Mouse (Mus musculus): ENCODE data around the gene Ano6. TPM values are rescaled to one million over a fixed set of nuclear protein-coding genes. Genes with fewer than 3 reads are reported as not detected.

Gene Ano6
- polyA plus RNA-seq (2014; fragmentation: Nextera tagmentation; extraction: Ambion mirVana): 35.9 and 37.2 TPM in 2 replicates

DNA sequence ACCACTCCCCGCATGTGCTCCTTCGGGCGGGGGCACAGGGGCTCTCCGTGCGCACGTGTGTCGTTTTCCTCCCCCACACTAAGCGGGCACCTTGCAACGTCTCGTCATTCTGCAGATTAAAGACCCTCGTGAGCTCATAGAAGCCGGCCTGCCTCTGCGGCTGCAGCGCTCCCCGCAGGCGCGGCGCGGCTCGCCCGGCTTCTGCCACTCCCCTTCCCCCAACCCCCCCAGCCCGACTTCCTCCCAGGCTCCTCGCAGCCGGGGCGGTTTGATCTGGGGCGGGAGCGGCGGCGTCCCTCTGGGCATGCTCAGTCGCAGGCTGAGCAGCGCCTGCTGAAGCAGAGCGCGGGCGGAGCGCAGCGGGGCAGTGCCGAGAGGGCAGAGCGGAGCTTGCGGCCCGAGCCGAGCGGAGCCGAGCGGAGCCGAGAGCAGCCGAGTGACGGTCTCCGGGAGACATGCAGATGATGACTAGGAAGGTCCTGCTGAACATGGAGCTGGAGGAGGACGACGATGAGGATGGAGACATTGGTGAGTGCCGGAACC, at the start of gene Ano6:
Ano6 (plus strand) TSS at position 315 of the 543 bp plus-strand sequence.
- Histone ChIP-seq H3K27ac (replicated peaks in 1 of 2; ENCODE audit: control insufficient read depth in 1 of 2, insufficient read depth in 1 of 2, low read depth in 2 of 2, low read length in 2 of 2) (peak within 1 kb of the TSS; percentile 72 to 84), H3K4me2 (ENCODE audit: low read length) (peak within 1 kb of the TSS; percentile 72), H3K9me3 (ENCODE audit: control insufficient read depth, low read length) (no peaks in the 10 kb centered on the region), H3K36me3 (ENCODE audit: control insufficient read depth, insufficient read depth, low read length) (0 out of 2 replicates have a peak, but pooled peaks cover 5% of the 10 kb centered on the region), H3K9ac (ENCODE audit: low read length) (peak within 1 kb of the TSS; percentile 90), H3K4me1 (ENCODE audit: control insufficient read depth in 2 of 2, insufficient read depth in 2 of 2, low read length in 2 of 2) (peaks cover 11 to 39% of the 10 kb centered on the region in 2 experiments), H3K4me3 (ENCODE audit: control insufficient read depth in 1 of 2, insufficient read depth in 1 of 2, low read depth in 1 of 2, low read length in 2 of 2) (peak within 1 kb of the TSS; percentile 65 to 77), H3K27me3 (ENCODE audit: control insufficient read depth, insufficient read depth, low read length) (no peaks in the 10 kb centered on the region)
- under 1% methylated on average over 51 of the region's 51 CpGs for WGBS
- peak; percentile 94 for ATAC-seq (ENCODE audit: insufficient number of reproducible peaks, insufficient read depth, low FRiP score, low read depth)

DNA sequence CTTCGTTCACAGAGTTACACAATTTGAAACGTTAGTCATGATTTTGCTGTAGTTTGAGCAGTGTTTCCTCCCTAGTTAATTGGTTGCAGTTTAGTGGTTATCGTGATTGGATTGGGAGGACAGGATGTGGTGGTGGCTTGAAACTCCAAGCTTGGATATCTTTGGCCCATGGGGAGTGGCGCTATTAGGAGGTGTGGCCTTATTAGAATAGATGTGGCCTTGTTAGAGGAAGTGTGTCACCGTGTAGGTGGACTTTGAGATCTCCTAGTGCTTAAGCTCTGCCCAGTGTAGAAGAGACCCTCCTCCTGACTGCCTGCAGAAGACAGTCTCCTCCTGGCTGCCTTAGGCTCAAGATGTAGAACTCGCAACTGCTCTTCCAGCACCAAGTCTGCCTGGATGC, 47.7 kb upstream of the Ano6 start:
- Histone ChIP-seq H3K4me1 (ENCODE audit: control insufficient read depth in 2 of 2, insufficient read depth in 2 of 2, low read length in 2 of 2) (no peaks in the 10 kb centered on the region), H3K4me2 (ENCODE audit: low read length) (no peak overlapping the region), H3K27me3 (ENCODE audit: control insufficient read depth, insufficient read depth, low read length) (no peaks in the 10 kb centered on the region), H3K27ac (replicated peaks in 1 of 2; ENCODE audit: control insufficient read depth in 1 of 2, insufficient read depth in 1 of 2, low read depth in 2 of 2, low read length in 2 of 2) (no peak overlapping the region), H3K9me3 (ENCODE audit: control insufficient read depth, low read length) (no peaks in the 10 kb centered on the region), H3K36me3 (ENCODE audit: control insufficient read depth, insufficient read depth, low read length) (no peaks in the 10 kb centered on the region), H3K4me3 (ENCODE audit: control insufficient read depth in 1 of 2, insufficient read depth in 1 of 2, low read depth in 1 of 2, low read length in 2 of 2) (no peak overlapping the region), H3K9ac (ENCODE audit: low read length) (no peak overlapping the region)
- 80% methylated on average over 6 of the region's 6 CpGs for WGBS
- ATAC-seq (ENCODE audit: insufficient number of reproducible peaks, insufficient read depth, low FRiP score, low read depth): no peak

DNA sequence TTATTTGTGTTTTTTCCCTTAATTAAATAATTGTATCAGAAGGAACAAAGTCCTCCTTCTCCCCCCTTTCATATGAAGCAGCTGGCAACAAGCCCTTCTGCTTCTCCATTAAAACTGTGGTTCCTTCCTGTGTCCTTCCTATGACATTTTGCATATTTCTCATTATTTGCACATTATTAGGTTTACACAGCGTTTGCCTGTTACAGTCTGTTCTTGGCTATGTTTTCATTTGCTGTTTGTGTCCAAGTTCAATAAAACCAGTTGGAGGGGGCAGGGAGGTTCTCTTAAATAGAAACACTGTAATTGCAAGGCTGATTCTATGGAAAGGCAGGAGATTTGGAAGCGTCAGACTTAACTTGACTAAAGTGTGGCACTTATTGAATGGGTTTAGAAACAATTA, 46.8 kb upstream of the Ano6 start:
- Histone ChIP-seq H3K4me1 (ENCODE audit: control insufficient read depth in 2 of 2, insufficient read depth in 2 of 2, low read length in 2 of 2) (no peaks in the 10 kb centered on the region), H3K27ac (replicated peaks in 1 of 2; ENCODE audit: control insufficient read depth in 1 of 2, insufficient read depth in 1 of 2, low read depth in 2 of 2, low read length in 2 of 2) (no peak overlapping the region), H3K4me3 (ENCODE audit: control insufficient read depth in 1 of 2, insufficient read depth in 1 of 2, low read depth in 1 of 2, low read length in 2 of 2) (no peak overlapping the region), H3K9me3 (ENCODE audit: control insufficient read depth, low read length) (no peaks in the 10 kb centered on the region), H3K9ac (ENCODE audit: low read length) (no peak overlapping the region), H3K36me3 (ENCODE audit: control insufficient read depth, insufficient read depth, low read length) (no peaks in the 10 kb centered on the region), H3K27me3 (ENCODE audit: control insufficient read depth, insufficient read depth, low read length) (no peaks in the 10 kb centered on the region), H3K4me2 (ENCODE audit: low read length) (no peak overlapping the region)
- no peak for ATAC-seq (ENCODE audit: insufficient number of reproducible peaks, insufficient read depth, low FRiP score, low read depth)
- 80% methylated on average over 2 of the region's 2 CpGs for WGBS

DNA sequence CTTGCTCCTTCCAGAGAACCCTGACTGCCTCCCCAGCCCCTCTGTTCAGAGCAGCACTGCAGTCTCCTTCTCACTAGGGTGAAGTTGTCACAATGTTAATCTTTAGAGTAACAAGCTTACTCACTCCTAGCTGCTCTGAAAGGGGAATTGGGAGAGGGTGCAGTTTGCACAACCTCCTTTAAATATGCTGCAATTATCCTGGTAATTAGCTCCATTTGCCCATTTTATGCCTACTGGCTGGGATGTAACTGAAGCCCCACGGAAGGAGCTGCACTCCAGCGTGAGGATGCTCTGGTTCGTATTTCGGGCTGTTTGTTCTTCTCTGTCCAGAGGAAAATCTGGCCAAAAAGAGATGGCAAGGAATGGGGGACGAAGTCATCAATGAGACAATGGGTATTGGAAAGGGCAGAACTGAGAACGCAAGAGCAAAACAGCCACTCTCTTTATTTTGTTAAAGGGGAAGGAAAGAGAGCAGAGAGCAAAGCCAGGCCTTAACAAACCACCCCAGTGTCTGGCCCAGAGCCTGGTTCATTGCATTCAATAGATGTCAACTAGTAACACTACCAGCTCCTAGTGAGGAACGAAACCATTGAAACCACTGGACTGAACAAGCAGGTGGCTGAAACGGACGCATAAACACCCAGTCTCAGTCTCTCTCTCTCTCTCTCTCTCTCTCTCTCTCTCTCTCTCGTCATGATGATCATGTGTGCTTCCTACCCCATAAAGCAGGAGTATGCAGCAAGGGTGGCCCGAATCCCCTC, 45.1 kb upstream of the Ano6 start:
- H3K4me3 ChIP-seq (ENCODE audit: control insufficient read depth in 1 of 2, insufficient read depth in 1 of 2, low read depth in 1 of 2, low read length in 2 of 2): no peak overlapping the region
- H3K36me3 ChIP-seq (ENCODE audit: control insufficient read depth, insufficient read depth, low read length): no peaks in the 10 kb centered on the region
- no peak for ATAC-seq (ENCODE audit: insufficient number of reproducible peaks, insufficient read depth, low FRiP score, low read depth)
- H3K9me3 ChIP-seq (ENCODE audit: control insufficient read depth, low read length): no peaks in the 10 kb centered on the region
- no peak overlapping the region for H3K27ac ChIP-seq (replicated peaks in 1 of 2; ENCODE audit: control insufficient read depth in 1 of 2, insufficient read depth in 1 of 2, low read depth in 2 of 2, low read length in 2 of 2)
- WGBS: 76% methylated on average over 11 of the region's 11 CpGs
- no peak overlapping the region for H3K9ac ChIP-seq (ENCODE audit: low read length)
- H3K27me3 ChIP-seq (ENCODE audit: control insufficient read depth, insufficient read depth, low read length): no peaks in the 10 kb centered on the region
- no peak overlapping the region for H3K4me2 ChIP-seq (ENCODE audit: low read length)
- H3K4me1 ChIP-seq (ENCODE audit: control insufficient read depth in 2 of 2, insufficient read depth in 2 of 2, low read length in 2 of 2): no peaks in the 10 kb centered on the region

DNA sequence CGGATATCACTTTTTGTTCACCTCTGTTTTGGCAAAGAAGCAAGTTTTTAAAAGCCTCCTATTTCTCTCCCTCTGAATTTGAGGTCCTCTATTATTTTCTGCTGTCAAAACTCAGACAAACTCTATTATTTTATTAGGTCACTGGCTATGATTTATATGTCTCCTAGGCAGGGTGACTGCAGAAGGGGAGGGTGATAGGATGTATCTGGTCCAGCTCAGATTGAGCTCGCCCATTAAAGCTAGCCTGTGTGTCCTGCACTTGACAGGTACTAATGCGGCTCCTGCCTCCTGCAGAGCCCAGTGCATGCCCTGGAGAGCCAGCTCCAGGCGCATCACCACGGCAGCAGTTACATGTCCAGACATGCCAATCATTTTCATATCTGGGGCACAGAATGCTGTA, 44.1 kb upstream of the Ano6 start:
- no peak overlapping the region for H3K9ac ChIP-seq (ENCODE audit: low read length)
- WGBS: 63% methylated on average over 5 of the region's 5 CpGs
- H3K9me3 ChIP-seq (ENCODE audit: control insufficient read depth, low read length): no peaks in the 10 kb centered on the region
- no peaks in the 10 kb centered on the region for H3K4me1 ChIP-seq (ENCODE audit: control insufficient read depth in 2 of 2, insufficient read depth in 2 of 2, low read length in 2 of 2)
- H3K4me2 ChIP-seq (ENCODE audit: low read length): no peak overlapping the region
- no peaks in the 10 kb centered on the region for H3K27me3 ChIP-seq (ENCODE audit: control insufficient read depth, insufficient read depth, low read length)
- no peak overlapping the region for H3K27ac ChIP-seq (replicated peaks in 1 of 2; ENCODE audit: control insufficient read depth in 1 of 2, insufficient read depth in 1 of 2, low read depth in 2 of 2, low read length in 2 of 2)
- no peaks in the 10 kb centered on the region for H3K36me3 ChIP-seq (ENCODE audit: control insufficient read depth, insufficient read depth, low read length)
- H3K4me3 ChIP-seq (ENCODE audit: control insufficient read depth in 1 of 2, insufficient read depth in 1 of 2, low read depth in 1 of 2, low read length in 2 of 2): no peak overlapping the region
- no peak for ATAC-seq (ENCODE audit: insufficient number of reproducible peaks, insufficient read depth, low FRiP score, low read depth)

DNA sequence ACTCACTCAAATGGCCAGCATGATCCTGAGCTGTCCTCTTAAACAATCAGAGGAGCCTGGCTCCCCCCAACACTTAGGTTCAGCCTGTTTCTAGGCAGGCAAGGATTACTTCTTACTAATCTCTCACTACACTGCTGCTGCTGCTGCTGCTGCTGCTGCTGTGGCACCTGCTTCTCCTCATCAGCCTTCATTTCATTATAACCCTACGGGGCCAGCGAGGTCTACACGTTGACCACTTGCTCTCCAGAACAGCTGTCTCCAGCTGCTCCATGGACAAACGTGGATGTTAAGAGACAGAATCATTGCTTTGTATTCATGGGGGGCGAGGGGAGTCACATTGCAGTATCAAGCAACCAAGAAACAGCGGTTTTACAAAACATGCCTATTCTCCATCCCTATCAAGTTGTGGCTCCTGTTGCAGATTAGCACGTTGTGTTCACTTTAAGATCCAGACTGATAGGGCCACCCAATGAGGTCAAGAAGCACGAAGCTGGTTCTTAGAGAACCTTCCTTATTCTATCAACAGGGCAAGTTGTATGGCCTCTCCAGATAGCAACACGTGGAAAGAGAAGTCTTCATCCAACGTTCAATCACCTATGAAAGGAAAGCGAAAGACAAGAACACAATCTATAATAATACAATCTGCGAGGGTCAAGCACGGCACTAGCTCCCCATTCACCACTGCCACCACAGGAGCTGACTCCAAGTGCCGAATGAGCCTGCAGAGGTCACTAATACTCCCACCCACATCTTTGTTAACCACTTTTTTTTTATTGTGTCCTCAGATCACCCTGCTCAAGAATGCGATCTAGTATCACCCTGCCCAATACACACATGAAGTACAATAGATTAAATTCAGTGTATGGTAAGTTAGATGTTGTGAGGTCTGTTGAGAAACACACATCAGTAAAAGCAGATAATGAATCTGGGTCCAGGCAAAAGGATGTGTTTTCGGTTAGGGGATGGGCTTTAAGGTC, 43.4 kb upstream of the Ano6 start:
- 76% methylated on average over 16 of the region's 16 CpGs for WGBS
- H3K9ac ChIP-seq (ENCODE audit: low read length): no peak overlapping the region
- no peaks in the 10 kb centered on the region for H3K9me3 ChIP-seq (ENCODE audit: control insufficient read depth, low read length)
- H3K4me1 ChIP-seq (ENCODE audit: control insufficient read depth in 2 of 2, insufficient read depth in 2 of 2, low read length in 2 of 2): no peaks in the 10 kb centered on the region
- no peaks in the 10 kb centered on the region for H3K36me3 ChIP-seq (ENCODE audit: control insufficient read depth, insufficient read depth, low read length)
- no peak for ATAC-seq (ENCODE audit: insufficient number of reproducible peaks, insufficient read depth, low FRiP score, low read depth)
- no peak overlapping the region for H3K4me3 ChIP-seq (ENCODE audit: control insufficient read depth in 1 of 2, insufficient read depth in 1 of 2, low read depth in 1 of 2, low read length in 2 of 2)
- H3K27me3 ChIP-seq (ENCODE audit: control insufficient read depth, insufficient read depth, low read length): no peaks in the 10 kb centered on the region
- H3K27ac ChIP-seq (replicated peaks in 1 of 2; ENCODE audit: control insufficient read depth in 1 of 2, insufficient read depth in 1 of 2, low read depth in 2 of 2, low read length in 2 of 2): no peak overlapping the region
- H3K4me2 ChIP-seq (ENCODE audit: low read length): no peak overlapping the region

DNA sequence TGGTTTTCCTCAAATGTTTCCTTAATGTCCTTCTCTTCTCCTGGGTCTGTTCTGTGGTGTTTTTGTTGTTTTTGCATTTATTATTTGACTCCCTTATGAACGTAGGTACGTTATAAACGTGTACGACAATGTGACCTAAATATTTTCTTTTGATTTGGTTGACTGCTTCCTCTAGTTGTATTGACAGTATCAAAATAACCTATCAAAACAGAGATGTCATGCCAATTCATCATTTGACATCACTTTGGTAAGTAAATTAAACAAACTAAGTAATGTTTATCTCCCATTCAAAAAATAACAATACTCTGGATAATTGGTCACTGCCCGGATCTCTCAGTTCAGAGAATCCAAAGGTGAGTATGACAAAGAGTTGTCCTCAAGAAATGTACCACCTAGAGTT, 41.4 kb upstream of the Ano6 start:
- Histone ChIP-seq H3K4me1 (ENCODE audit: control insufficient read depth in 2 of 2, insufficient read depth in 2 of 2, low read length in 2 of 2) (no peaks in the 10 kb centered on the region), H3K27me3 (ENCODE audit: control insufficient read depth, insufficient read depth, low read length) (no peaks in the 10 kb centered on the region), H3K9ac (ENCODE audit: low read length) (no peak overlapping the region), H3K27ac (replicated peaks in 1 of 2; ENCODE audit: control insufficient read depth in 1 of 2, insufficient read depth in 1 of 2, low read depth in 2 of 2, low read length in 2 of 2) (no peak overlapping the region), H3K9me3 (ENCODE audit: control insufficient read depth, low read length) (no peaks in the 10 kb centered on the region), H3K4me3 (ENCODE audit: control insufficient read depth in 1 of 2, insufficient read depth in 1 of 2, low read depth in 1 of 2, low read length in 2 of 2) (no peak overlapping the region), H3K36me3 (ENCODE audit: control insufficient read depth, insufficient read depth, low read length) (no peaks in the 10 kb centered on the region), H3K4me2 (ENCODE audit: low read length) (no peak overlapping the region)
- no peak for ATAC-seq (ENCODE audit: insufficient number of reproducible peaks, insufficient read depth, low FRiP score, low read depth)
- 82% methylated on average over 5 of the region's 5 CpGs for WGBS

Data from heart, embryonic 14.5 days (tissue).